Mouse (Mus musculus) natural killer cell, adult 2 months (primary cell): ENCODE measurements around the gene Bnip3.
A peak's percentile ranks its signal among the peaks of the same experiment; 100 is the strongest.

Source experiments
- DNase-seq, 2 experiments: peaks; one replicate each; pipeline ENCODE4 v3.0.0; 2022; ENCODE audit warnings: low spot score in 2 of 2

Gene Bnip3

GRCm38 (mm10) chr7:138909277-138910192 lies at the start of gene Bnip3:
Gene Bnip3, minus strand, starts transcription at chr7:138909519.
- DNase-seq, result peak; percentile 77 to 86

- DNase-seq, result no peak
These were observed 47.8 kb upstream of the Bnip3 start for GRCm38 (mm10) chr7:138957106-138957505.

GRCm38 (mm10) chr7:138955787-138956186 lies 46.5 kb upstream of the Bnip3 start:
- no peak for DNase-seq

- DNase-seq, result no peak
These were observed 39.0 kb upstream of the Bnip3 start for GRCm38 (mm10) chr7:138948309-138948708.

- DNase-seq, result no peak
These were observed 38.4 kb upstream of the Bnip3 start for GRCm38 (mm10) chr7:138947741-138948140.

GRCm38 (mm10) chr7:138945668-138946067 lies 36.3 kb upstream of the Bnip3 start:
- no peak for DNase-seq

- no peak for DNase-seq
These were observed 33.0 kb upstream of the Bnip3 start for GRCm38 (mm10) chr7:138942301-138942700.

- DNase-seq, result no peak
These were observed 32.3 kb upstream of the Bnip3 start for GRCm38 (mm10) chr7:138941571-138941970.

- DNase-seq, result no peak
These were observed 31.5 kb upstream of the Bnip3 start, which contains the start of gene Jakmip3 for GRCm38 (mm10) chr7:138940612-138941461. Gene Jakmip3, plus strand, starts transcription at chr7:138940730.

GRCm38 (mm10) chr7:138940256-138940611 lies 30.9 kb upstream of the Bnip3 start:
- DNase-seq, result no peak

GRCm38 (mm10) chr7:138938991-138939390 lies 29.7 kb upstream of the Bnip3 start:
- no peak for DNase-seq

- no peak for DNase-seq
These were observed 25.2 kb upstream of the Bnip3 start for GRCm38 (mm10) chr7:138934523-138934922.

- DNase-seq, result no peak
These were observed 19.1 kb upstream of the Bnip3 start for GRCm38 (mm10) chr7:138928456-138928855.

GRCm38 (mm10) chr7:138923756-138924425 lies 14.6 kb upstream of the Bnip3 start:
- DNase-seq, result no peak

GRCm38 (mm10) chr7:138921611-138922010 lies 12.3 kb upstream of the Bnip3 start:
- DNase-seq, result no peak

- DNase-seq, result peak; percentile 17 to 52
These were observed 10.0 kb upstream of the Bnip3 start for GRCm38 (mm10) chr7:138919156-138919944.

GRCm38 (mm10) chr7:138913616-138914015 lies 4.3 kb upstream of the Bnip3 start:
- no peak for DNase-seq

- DNase-seq, result no peak
These were observed 859 bp upstream of the Bnip3 start for GRCm38 (mm10) chr7:138910193-138910562.

- DNase-seq, result no peak
These were observed 497 bp downstream of the Bnip3 start for GRCm38 (mm10) chr7:138908768-138909276.

GRCm38 (mm10) chr7:138907976-138908375 lies 1.3 kb downstream of the Bnip3 start:
- DNase-seq, result no peak

GRCm38 (mm10) chr7:138907043-138907442 lies 2.3 kb downstream of the Bnip3 start:
- no peak for DNase-seq
